Mouse (Mus musculus) liver, embryonic 14.5 days (tissue): ENCODE measurements around the gene Trpv6. TPM values are rescaled to one million over a fixed set of nuclear protein-coding genes. Genes with fewer than 3 reads are reported as not detected.
A peak's percentile ranks its signal among the peaks of the same experiment; 100 is the strongest.

ENCODE experiments used
- ATAC-seq: fragments of 200-750 bp; cut with Nextera tagmentation; 2 replicates; pipeline ENCODE4 v1.8.0; 2017; ENCODE audit warnings: moderate number of reproducible peaks, mild to moderate bottlenecking, moderate library complexity; ENCODE audit not compliant: insufficient read depth
- DNase-seq, 3 experiments: peaks; one replicate each; pipeline ENCODE4 v3.0.0-alpha.2; 2012 to 2013; ENCODE audit warnings: low read depth in 3 of 3, low spot score in 3 of 3
- H3K27ac ChIP-seq: fragments of 300-500 bp; sonication (generic); 2 replicates; pipeline ENCODE4 v1.5.1; 2014; ENCODE audit warnings: moderate library complexity, mild to moderate bottlenecking, control low read depth, inconsistent platforms
- H3K27me3 ChIP-seq: fragments of 300-500 bp; sonication (generic); 2 replicates; pipeline ENCODE4 v1.6.1; 2014; ENCODE audit warnings: mild to moderate bottlenecking, low read length, moderate library complexity; ENCODE audit not compliant: control insufficient read depth, insufficient read depth
- H3K36me3 ChIP-seq: fragments of 300-500 bp; sonication (generic); replicated peaks from 2 replicates; pipeline ENCODE4 v1.6.1; 2014; ENCODE audit warnings: low read depth; ENCODE audit not compliant: control insufficient read depth, insufficient read depth
- H3K4me1 ChIP-seq, 2 experiments: fragments of 200-500 bp in 1 of 2; fragments of 300-500 bp in 1 of 2; sonication (generic) in 1 of 2; replicated peaks; 2 replicates each; pipeline ENCODE4 v1.6.1; 2012 to 2014; ENCODE audit warnings: antibody characterized with exemption in 1 of 2, inconsistent platforms in 1 of 2, low read length in 1 of 2; ENCODE audit not compliant: control insufficient read depth in 2 of 2, insufficient read depth in 2 of 2
- H3K4me2 ChIP-seq: fragments of 300-500 bp; sonication (generic); 2 replicates; pipeline ENCODE4 v1.6.1; 2014; ENCODE audit warnings: low read depth, mild to moderate bottlenecking, control low read depth, moderate library complexity
- H3K4me3 ChIP-seq, 2 experiments: fragments of 200-500 bp in 1 of 2; fragments of 300-500 bp in 1 of 2; sonication (generic) in 1 of 2; 2 replicates each; pipeline ENCODE4 v1.5.1; 2012 to 2014; ENCODE audit warnings: low read depth in 2 of 2, low read length in 2 of 2, mild to moderate bottlenecking in 2 of 2, control low read depth in 1 of 2, inconsistent platforms in 1 of 2, moderate library complexity in 1 of 2; ENCODE audit not compliant: insufficient read depth in 1 of 2
- H3K9ac ChIP-seq: fragments of 300-500 bp; sonication (generic); replicated peaks from 2 replicates; pipeline ENCODE4 v1.6.1; 2014; ENCODE audit warnings: mild to moderate bottlenecking, control low read depth, moderate library complexity
- H3K9me3 ChIP-seq: fragments of 300-500 bp; sonication (generic); 2 replicates; pipeline ENCODE4 v1.6.1; 2016; ENCODE audit warnings: low read length, mixed read lengths; ENCODE audit not compliant: control insufficient read depth
- CTCF ChIP-seq: IDR thresholded peaks from 2 replicates; pipeline ENCODE4 v1.5.1; 2016; ENCODE audit warnings: antibody characterized with exemption, low read depth, control low read depth
- EP300 ChIP-seq: IDR thresholded peaks from 2 replicates; pipeline ENCODE4 v1.6.1; 2016; ENCODE audit warnings: antibody characterized with exemption, low read depth
- WGBS: fragments of 180-500 bp; shearing (Covaris S2); extraction: QIAGEN DNeasy Blood & Tissue Kit; methylation state at CpG from one replicate; pipeline ENCODE4 v1.1.7; 2014; ENCODE audit not compliant: insufficient replicate concordance; 5-methylcytosine and 5-hydroxymethylcytosine counted together
- polyA plus RNA-seq, 2 experiments: library from polyadenylated mRNA; depleted of rRNA in 1 of 2; stranded (reverse) in 1 of 2; unstranded in 1 of 2; fragments of >200 nt; fragmentation: Nextera tagmentation in 1 of 2; extraction: Ambion mirVana in 1 of 2; gene quantifications; 2 replicates each; pipeline versions ENCODE4 v1.2.1 to v1.2.3; 2012 to 2014

The Trpv6 gene
- polyA plus RNA-seq, 2 experiments, result 0.03 TPM; not detected in 1

DNA sequence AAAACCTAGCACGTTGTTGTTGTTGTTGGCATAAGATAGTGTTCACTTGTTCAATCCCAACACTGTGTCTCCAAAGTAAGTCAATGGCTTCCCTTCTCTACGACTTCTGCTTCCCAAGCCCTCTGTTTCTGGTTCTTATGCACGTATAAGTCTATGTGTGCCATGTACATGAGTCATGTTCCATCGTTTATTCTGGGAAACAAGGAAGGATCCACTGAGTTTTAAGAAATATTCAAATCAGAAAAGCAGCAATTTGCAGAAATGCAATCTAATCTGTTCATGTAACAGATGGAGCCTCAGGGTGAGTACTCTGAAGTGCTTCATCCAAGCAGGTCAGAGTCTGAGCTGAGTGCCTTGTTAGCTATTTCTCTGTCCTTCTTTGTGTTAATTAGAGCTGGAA lies 4.7 kb downstream of the Trpv6 start:
- no peak for DNase-seq
- 56% methylated on average over 4 of the region's 4 CpGs for WGBS
- Histone ChIP-seq H3K4me2 (no peak overlapping the region), H3K9ac (no peak overlapping the region), H3K4me1 (no peaks in the 10 kb centered on the region), H3K9me3 (no peaks in the 10 kb centered on the region), H3K36me3 (no peaks in the 10 kb centered on the region), H3K27me3 (no peaks in the 10 kb centered on the region), H3K4me3 (no peak overlapping the region), H3K27ac (no peak overlapping the region)
- TF ChIP-seq EP300 (no peak), CTCF (no peak)
- no peak for ATAC-seq

DNA sequence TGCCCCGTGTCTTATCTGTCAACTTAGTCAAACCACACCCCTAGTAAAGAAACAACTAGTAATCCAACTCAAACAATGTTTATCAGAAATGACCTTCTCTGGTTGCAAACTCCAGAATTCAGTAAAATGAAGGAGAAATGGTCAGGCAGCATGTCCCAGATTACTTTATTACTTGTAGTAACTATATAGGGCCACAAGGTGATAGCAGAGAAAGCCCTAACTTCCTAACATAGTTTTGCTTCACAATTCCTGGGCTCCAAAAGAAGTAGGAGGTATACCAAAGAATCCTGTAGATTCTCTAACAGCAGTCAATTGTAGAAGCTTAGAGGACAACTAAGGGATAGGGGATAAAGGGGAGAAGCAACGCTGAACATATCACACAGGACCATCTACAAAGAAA lies 5.4 kb downstream of the Trpv6 start:
- Histone ChIP-seq H3K9me3 (no peaks in the 10 kb centered on the region), H3K4me3 (no peak overlapping the region), H3K36me3 (no peaks in the 10 kb centered on the region), H3K9ac (no peak overlapping the region), H3K4me2 (no peak overlapping the region), H3K27ac (no peak overlapping the region), H3K4me1 (no peaks in the 10 kb centered on the region), H3K27me3 (no peaks in the 10 kb centered on the region)
- TF ChIP-seq EP300, result no peak
- peak; percentile 18; the same call in 1 of the 2 replicates for TF ChIP-seq CTCF
- no peak for ATAC-seq
- DNase-seq, result no peak
- WGBS, result 41% methylated on average over 2 of the region's 2 CpGs

DNA sequence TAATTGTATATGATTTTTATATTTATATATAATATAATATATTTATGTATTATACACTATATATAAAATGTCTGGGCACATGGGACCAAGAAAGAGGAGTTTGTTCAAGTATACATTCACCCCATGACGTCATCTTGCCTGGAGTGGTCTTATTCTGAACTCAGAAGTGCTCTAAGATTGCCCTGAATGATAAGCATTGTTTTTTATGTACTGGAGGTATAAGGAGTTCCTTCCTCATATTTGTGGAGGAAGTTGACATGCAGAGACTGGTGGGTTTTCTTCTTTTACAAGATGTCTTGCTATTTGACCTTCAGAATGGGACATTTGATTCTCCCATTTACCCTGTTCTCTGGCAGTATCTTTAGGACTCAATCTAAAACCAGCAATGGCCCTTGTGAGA lies 8.0 kb downstream of the Trpv6 start:
- no peak overlapping the region for H3K4me3 ChIP-seq
- H3K27ac ChIP-seq, result no peak overlapping the region
- ATAC-seq, result no peak
- no peaks in the 10 kb centered on the region for H3K36me3 ChIP-seq
- H3K27me3 ChIP-seq, result no peaks in the 10 kb centered on the region
- no peak overlapping the region for H3K9ac ChIP-seq
- no peaks in the 10 kb centered on the region for H3K9me3 ChIP-seq
- no peak for DNase-seq
- 13% methylated on average over 1 of the region's 1 CpGs for WGBS
- H3K4me2 ChIP-seq, result no peak overlapping the region
- H3K4me1 ChIP-seq, result no peaks in the 10 kb centered on the region
- no peak for TF ChIP-seq EP300
- no peak for TF ChIP-seq CTCF

DNA sequence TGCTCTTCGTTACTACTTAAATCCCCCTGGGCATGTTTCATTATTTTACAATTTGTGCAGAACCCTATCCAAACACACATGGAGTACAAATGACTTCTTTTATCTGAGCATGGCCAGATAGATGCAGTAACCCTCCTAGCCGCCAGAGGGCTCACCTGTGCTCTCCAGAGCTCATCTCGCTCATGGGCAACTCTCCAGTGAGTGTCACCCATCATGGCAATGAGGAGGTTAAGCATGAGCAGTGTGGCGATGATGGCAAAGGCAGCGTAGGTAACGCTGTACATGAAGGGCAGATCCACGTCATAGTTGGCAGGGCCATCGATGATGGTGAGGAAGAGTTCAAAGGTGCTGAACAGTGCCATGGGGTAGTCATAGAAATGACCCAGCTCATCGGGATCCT lies 13.5 kb downstream of the Trpv6 start:
- 55% methylated on average over 9 of the region's 9 CpGs for WGBS
- Histone ChIP-seq H3K36me3 (no peaks in the 10 kb centered on the region), H3K9ac (no peak overlapping the region), H3K4me1 (no peaks in the 10 kb centered on the region), H3K9me3 (no peaks in the 10 kb centered on the region), H3K4me2 (no peak overlapping the region), H3K27me3 (no peaks in the 10 kb centered on the region), H3K27ac (no peak overlapping the region), H3K4me3 (no peak overlapping the region)
- DNase-seq (peak in 1 of 3 experiments; percentile 12), ATAC-seq (no peak)
- TF ChIP-seq EP300 (no peak), CTCF (peak; percentile 92)

DNA sequence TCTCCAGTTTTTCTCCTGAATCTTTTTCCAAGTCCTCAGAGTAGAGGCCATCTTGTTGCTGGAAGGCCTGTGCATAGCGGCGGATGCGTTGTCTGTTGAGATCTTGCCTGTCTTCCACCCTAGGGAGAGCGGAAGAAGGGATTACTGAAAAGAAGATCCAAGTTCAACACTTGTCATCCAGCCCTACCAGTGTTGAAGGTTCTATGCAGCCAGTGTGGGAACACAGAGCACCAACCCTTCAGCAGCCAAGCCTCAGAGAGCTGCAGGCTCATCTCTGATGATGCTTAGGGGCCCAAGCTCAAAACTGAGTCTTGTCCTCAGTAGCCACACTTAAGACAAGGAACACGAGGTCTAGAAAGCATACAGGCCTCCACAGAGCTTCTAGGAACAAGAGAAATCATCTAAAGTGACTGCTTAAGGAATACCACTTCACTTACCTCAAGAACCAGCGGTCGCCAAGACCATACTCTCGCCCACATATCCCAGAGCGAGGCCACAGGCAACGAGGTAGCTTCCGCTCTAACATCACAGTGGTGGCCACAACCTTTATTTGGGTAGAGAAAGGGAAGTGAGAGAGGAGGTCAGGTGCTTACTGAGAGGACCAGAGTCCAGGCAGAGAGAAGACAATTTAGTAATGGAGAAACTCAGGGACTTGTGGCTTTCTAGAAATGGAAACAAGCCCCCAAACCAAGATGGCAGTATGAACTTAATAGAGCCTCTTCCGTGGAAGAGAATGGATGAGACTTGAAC lies 14.8 kb downstream of the Trpv6 start:
- DNase-seq (no peak), ATAC-seq (no peak)
- Histone ChIP-seq H3K36me3 (no peaks in the 10 kb centered on the region), H3K9me3 (no peaks in the 10 kb centered on the region), H3K27ac (no peak overlapping the region), H3K4me2 (no peak overlapping the region), H3K4me1 (no peaks in the 10 kb centered on the region), H3K9ac (no peak overlapping the region), H3K27me3 (no peaks in the 10 kb centered on the region), H3K4me3 (no peak overlapping the region)
- TF ChIP-seq EP300 (no peak), CTCF (no peak)
- 73% methylated on average over 12 of the region's 12 CpGs for WGBS
